ENCODE assay signal across 8 mouse cellular contexts in the genomic region with DNA sequence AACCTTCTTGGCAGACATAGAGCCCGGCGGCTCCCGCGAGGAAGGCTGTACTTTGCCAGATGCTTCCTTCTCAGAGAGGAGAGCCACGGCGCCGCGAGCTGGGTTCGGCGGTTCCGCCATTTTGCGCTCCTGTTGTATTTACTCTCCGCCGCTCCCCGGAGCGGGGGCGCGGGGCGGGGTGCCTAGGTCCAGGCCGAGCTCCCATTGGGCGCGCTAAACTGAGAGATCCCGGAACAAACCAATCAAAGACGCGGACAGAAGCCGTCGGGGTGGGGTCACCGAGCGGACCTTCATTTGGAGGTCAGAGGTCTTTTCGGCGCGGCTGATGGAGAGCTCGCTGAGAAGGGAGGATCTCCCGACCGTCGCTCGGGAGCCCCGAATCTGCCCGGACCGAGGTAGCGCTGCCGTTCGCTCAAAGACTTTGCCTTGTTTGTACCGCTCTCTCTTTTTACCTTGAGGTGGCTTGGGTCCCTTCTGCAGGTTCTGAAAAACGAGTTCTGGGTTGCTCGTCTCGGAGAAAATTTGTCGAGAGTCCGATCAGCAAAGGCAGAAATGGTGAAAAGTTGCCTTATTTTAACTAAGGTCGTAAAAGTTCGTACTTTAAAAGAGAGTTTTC. TPM values are rescaled to one million over a fixed set of nuclear protein-coding genes. Genes with fewer than 3 reads are reported as not detected.
DNase-seq lines count a peak whose midpoint lies in the region; ATAC-seq lines count a peak whose summit lies in the region.

No protein-coding gene starts in this region.

- peak overlapping the region; percentile 85 for H3K9ac ChIP-seq in hindbrain, embryonic 15.5 days

- peak overlapping the region; percentile 100 for H3K27ac ChIP-seq in hindbrain, embryonic 15.5 days (replicated peaks)

- H3K4me1 ChIP-seq in hindbrain, embryonic 15.5 days (replicated peaks) = peaks cover 22% of the 10 kb centered on the region

- H3K4me2 ChIP-seq in hindbrain, embryonic 15.5 days = peak overlapping the region; percentile 71

- no peaks in the 10 kb centered on the region for H3K36me3 ChIP-seq in hindbrain, embryonic 15.5 days

- DNase-seq in T-cell, adult 2 months (ENCODE audit: low spot score) = peak; percentile 93
- peak; percentile 95 to 97 for DNase-seq in cerebellum, postnatal 36 days
- DNase-seq in frontal cortex, postnatal 36 days (ENCODE audit: low spot score in 2 of 2) = peak; percentile 95 to 97
- peak; percentile 96 for DNase-seq in left cerebral cortex, adult 11 months (ENCODE audit: low spot score)
- peak; percentile 96 to 97 for DNase-seq in lung, postnatal 4 days
- DNase-seq in retina, postnatal 7 days (ENCODE audit: low read depth, low spot score) = peak; percentile 94
- peak; percentile 93 for DNase-seq in urinary bladder, adult 2 months (ENCODE audit: low spot score)

- under 1% methylated on average over 51 of the region's 51 CpGs for WGBS in hindbrain, embryonic 15.5 days

- no peaks in the 10 kb centered on the region for H3K9me3 ChIP-seq in hindbrain, embryonic 15.5 days

- no peaks in the 10 kb centered on the region for H3K27me3 ChIP-seq in hindbrain, embryonic 15.5 days

- ATAC-seq in hindbrain, embryonic 15.5 days (ENCODE audit: low FRiP score, low read depth) = peak; percentile 99

- peak overlapping the region; percentile 74 for H3K4me3 ChIP-seq in hindbrain, embryonic 15.5 days

RNA-seq across cellular contexts. Expression of a gene that starts 4.4 kb away (rescaled TPM):
- polyA plus RNA-seq in hindbrain, embryonic 15.5 days (2015; fragmentation: Nextera tagmentation; extraction: Ambion mirVana) = 3.4 and 4.1 TPM in 2 replicates
- polyA plus RNA-seq in urinary bladder, adult 2 months (2012; rRNA removed) = 11.8 and 14.6 TPM in 2 replicates

Comparison
In these comparisons a context has a peak if more than half of its experiments do, and no peak if none do; other contexts are left out.
1. Peak in every context shown above with its lines: DNase-seq, ATAC-seq, H3K4me3 ChIP-seq and H3K27ac ChIP-seq.